In genomic region chr15:62347697-62348096, GRCm38 (mm10) we compare ENCODE assay signal across 27 mouse cellular contexts.
"Had no signal": no experiment of that assay in that cellular context is flagged by ENCODE, and none has a peak within 500 bp of the region (broad histone marks: within the 10 kb centered on the region; RNA-seq: fewer than 3 reads in every experiment).

No protein-coding gene starts in this region.

- H3K27ac ChIP-seq: embryonic facial prominence, embryonic 10.5 days; embryonic facial prominence, embryonic 12.5 days; embryonic facial prominence, embryonic 13.5 days; embryonic facial prominence, embryonic 15.5 days; forebrain, embryonic 10.5 days; forebrain, embryonic 12.5 days; forebrain, embryonic 13.5 days; forebrain, embryonic 15.5 days; gastrocnemius, adult 2 months; heart, adult 2 months had no signal

- DNase-seq: cerebellum, adult 8-10 months; cerebellum, adult 9-10 months; cerebellum, adult 9-11 months; cerebellum, postnatal 10 days; cerebellum, postnatal 14 days; cerebellum, postnatal 25 days; cerebellum, postnatal 36 days; embryo, embryonic 11 days; forebrain, postnatal 0 days; gastrocnemius, adult 2 months; gastrocnemius, postnatal 10 days; gastrocnemius, postnatal 14 days; gastrocnemius, postnatal 25 days; gastrocnemius, postnatal 36 days; heart, adult 18-20 months; heart, adult 2 months had no signal

- H3K4me3 ChIP-seq: embryonic facial prominence, embryonic 10.5 days; embryonic facial prominence, embryonic 12.5 days; embryonic facial prominence, embryonic 13.5 days; embryonic facial prominence, embryonic 15.5 days; erythroblast, embryonic 14.5 days; forebrain, embryonic 10.5 days; forebrain, embryonic 12.5 days; forebrain, embryonic 13.5 days; forebrain, embryonic 15.5 days; gastrocnemius, adult 2 months; heart, adult 2 months had no signal

- H3K4me1 ChIP-seq: embryonic facial prominence, embryonic 10.5 days; embryonic facial prominence, embryonic 12.5 days; embryonic facial prominence, embryonic 13.5 days; embryonic facial prominence, embryonic 15.5 days; forebrain, embryonic 10.5 days; forebrain, embryonic 12.5 days; forebrain, embryonic 13.5 days; forebrain, embryonic 15.5 days had no signal

- H3K9ac ChIP-seq: embryonic facial prominence, embryonic 12.5 days; embryonic facial prominence, embryonic 13.5 days; embryonic facial prominence, embryonic 15.5 days; forebrain, embryonic 12.5 days; forebrain, embryonic 13.5 days; forebrain, embryonic 15.5 days; forebrain, postnatal 0 days had no signal

- H3K27me3 ChIP-seq: embryonic facial prominence, embryonic 12.5 days; embryonic facial prominence, embryonic 13.5 days; embryonic facial prominence, embryonic 15.5 days; forebrain, embryonic 12.5 days; forebrain, embryonic 13.5 days; forebrain, embryonic 15.5 days had no signal

- H3K36me3 ChIP-seq: embryonic facial prominence, embryonic 10.5 days; embryonic facial prominence, embryonic 12.5 days; embryonic facial prominence, embryonic 13.5 days; embryonic facial prominence, embryonic 15.5 days; forebrain, embryonic 10.5 days; forebrain, embryonic 12.5 days; forebrain, embryonic 15.5 days had no signal

- H3K9me3 ChIP-seq: embryonic facial prominence, embryonic 10.5 days; embryonic facial prominence, embryonic 12.5 days; embryonic facial prominence, embryonic 13.5 days; embryonic facial prominence, embryonic 15.5 days; forebrain, embryonic 10.5 days; forebrain, embryonic 12.5 days; forebrain, embryonic 13.5 days; forebrain, embryonic 15.5 days had no signal

- ATAC-seq: forebrain, embryonic 13.5 days; forebrain, embryonic 14.5 days; forebrain, embryonic 15.5 days; forebrain, embryonic 16.5 days; forebrain, postnatal 0 days had no signal
